Mouse (Mus musculus): ENCODE data around the gene Fntb. TPM values are rescaled to one million over a fixed set of nuclear protein-coding genes. Genes with fewer than 3 reads are reported as not detected.

The Fntb gene
- polyA plus RNA-seq, 1 experiment: 81.7 TPM

DNA sequence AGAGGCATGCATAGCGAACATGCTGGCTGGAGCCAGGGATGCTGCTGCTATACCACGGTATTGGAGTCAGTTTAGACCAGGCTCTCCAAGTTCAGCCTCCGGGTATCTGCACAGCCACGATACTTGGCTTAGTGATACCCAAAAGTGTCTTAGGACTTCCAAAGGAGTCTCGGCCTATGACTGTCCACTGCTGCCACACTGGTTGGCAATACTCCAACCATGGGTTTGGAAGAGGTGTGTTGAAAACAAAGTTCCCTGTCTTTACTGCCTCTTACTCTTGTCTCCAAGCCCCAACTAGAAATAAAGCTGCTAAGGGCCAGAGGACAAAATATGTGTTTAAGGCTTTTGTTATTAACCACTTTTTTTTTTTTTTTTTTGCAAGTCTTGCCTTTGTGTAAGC is 45.1 kb downstream of the Fntb start:
- H3K4me1 ChIP-seq (ENCODE audit: control insufficient read depth, insufficient read depth, low read length): 0 out of 2 replicates have a peak, but pooled peaks cover under 1% of the 10 kb centered on the region
- no peak for TF ChIP-seq CTCF (IDR thresholded peaks at IDR 0.05; ENCODE audit: borderline replicate concordance, insufficient read depth, low read length)
- TF ChIP-seq POLR2A (IDR thresholded peaks at IDR 0.05; ENCODE audit: low read depth, low read length): no peak
- no peak overlapping the region for H3K27ac ChIP-seq (ENCODE audit: insufficient read depth, low read length)
- no peak overlapping the region for H3K4me3 ChIP-seq (ENCODE audit: insufficient read depth, low read length)

DNA sequence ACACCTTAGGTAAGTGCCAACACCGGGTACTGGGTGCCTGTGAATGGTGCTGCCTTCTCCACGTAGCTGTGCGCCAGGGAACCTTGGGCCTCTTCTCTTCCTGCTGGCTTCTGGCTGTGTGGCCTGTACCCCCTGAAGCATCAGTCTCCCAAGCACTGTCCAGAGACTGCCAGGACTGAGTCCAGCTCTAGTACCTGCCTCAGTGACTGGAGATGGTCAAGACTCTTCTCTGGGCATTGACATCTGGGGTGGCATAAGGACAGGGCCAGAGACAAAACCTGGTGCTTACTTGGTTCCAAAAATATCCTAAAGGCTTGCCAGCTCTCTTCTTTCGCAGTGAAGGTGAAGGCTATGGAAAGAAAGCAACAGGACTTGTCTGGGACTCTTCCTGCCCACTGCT is 45.6 kb downstream of the Fntb start:
- no peak for TF ChIP-seq POLR2A (IDR thresholded peaks at IDR 0.05; ENCODE audit: low read depth, low read length)
- TF ChIP-seq CTCF (IDR thresholded peaks at IDR 0.05; ENCODE audit: borderline replicate concordance, insufficient read depth, low read length): no peak
- Histone ChIP-seq H3K27ac (ENCODE audit: insufficient read depth, low read length) (no peak overlapping the region), H3K4me3 (ENCODE audit: insufficient read depth, low read length) (no peak overlapping the region), H3K4me1 (ENCODE audit: control insufficient read depth, insufficient read depth, low read length) (no peaks in the 10 kb centered on the region)

DNA sequence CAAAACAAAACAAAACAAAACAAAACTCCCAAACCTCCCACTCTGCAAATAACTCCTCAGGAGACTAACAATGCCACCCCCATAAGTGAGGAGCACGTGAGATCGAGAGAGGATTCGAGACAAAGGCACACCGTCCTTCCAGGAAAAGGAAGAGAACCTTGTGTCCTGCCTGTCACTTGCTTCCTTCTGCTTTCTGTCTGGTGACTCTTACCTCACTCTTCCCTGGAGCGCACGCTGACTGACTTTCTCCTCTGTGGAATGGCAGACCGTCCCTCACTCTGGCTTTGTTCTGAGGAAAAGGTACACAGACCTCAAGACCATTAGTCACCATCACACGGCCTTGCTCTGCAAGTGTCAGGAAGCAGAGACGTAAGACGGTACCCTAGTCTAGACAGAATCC is 48.2 kb downstream of the Fntb start:
- no peak overlapping the region for H3K4me3 ChIP-seq (ENCODE audit: insufficient read depth, low read length)
- TF ChIP-seq POLR2A (IDR thresholded peaks at IDR 0.05; ENCODE audit: low read depth, low read length) (no peak), CTCF (IDR thresholded peaks at IDR 0.05; ENCODE audit: borderline replicate concordance, insufficient read depth, low read length) (no peak)
- H3K27ac ChIP-seq (ENCODE audit: insufficient read depth, low read length): no peak overlapping the region
- H3K4me1 ChIP-seq (ENCODE audit: control insufficient read depth, insufficient read depth, low read length): peaks cover 3% of the 10 kb centered on the region; the same call in 1 of the 2 replicates

DNA sequence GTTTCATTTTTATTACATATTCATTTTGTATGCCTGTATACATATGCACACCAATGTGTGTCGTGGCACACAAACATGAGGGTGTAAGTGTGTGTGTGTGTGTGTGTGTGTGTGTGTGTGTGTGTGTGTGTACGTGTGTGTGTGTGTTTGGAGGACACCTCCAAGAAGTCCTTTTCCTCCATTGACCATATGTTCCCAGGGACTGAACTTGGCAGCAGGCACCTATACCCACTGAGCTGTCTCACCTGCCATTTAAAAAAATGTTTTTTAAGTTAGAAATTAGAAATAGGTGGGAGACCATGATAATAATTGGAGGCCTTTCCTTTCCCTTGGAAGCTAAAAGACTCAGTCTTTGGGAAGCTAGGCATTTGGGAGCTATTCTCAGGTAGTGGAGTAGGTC is 48.7 kb downstream of the Fntb start:
- H3K4me1 ChIP-seq (ENCODE audit: control insufficient read depth, insufficient read depth, low read length): peaks cover 3% of the 10 kb centered on the region; the same call in 1 of the 2 replicates
- TF ChIP-seq CTCF (IDR thresholded peaks at IDR 0.05; ENCODE audit: borderline replicate concordance, insufficient read depth, low read length) (no peak), POLR2A (IDR thresholded peaks at IDR 0.05; ENCODE audit: low read depth, low read length) (no peak)
- no peak overlapping the region for H3K27ac ChIP-seq (ENCODE audit: insufficient read depth, low read length)
- H3K4me3 ChIP-seq (ENCODE audit: insufficient read depth, low read length): no peak overlapping the region

DNA sequence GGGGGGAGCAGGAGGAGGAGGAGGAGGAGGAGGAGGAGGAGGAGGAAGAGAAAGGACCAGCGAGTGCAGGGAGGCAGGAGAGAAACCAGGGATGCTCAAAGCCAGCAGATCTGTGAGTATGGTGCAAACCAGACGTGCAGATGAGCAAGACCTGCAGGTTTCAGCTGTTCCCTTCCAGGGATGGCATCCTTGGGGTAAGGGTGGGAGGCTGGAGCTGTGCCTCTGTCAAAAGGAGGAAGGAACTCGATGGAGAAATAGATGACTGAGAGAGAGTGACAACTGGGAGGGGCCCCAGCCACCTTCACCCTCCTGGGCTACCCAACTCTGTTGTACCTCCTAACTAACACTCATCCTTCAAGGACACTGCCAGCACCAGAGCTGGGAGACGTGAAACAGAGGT is 51.3 kb downstream of the Fntb start:
- Histone ChIP-seq H3K27ac (ENCODE audit: insufficient read depth, low read length) (no peak overlapping the region), H3K4me1 (ENCODE audit: control insufficient read depth, insufficient read depth, low read length) (peaks cover 3% of the 10 kb centered on the region; the same call in 1 of the 2 replicates), H3K4me3 (ENCODE audit: insufficient read depth, low read length) (no peak overlapping the region)
- TF ChIP-seq POLR2A (IDR thresholded peaks at IDR 0.05; ENCODE audit: low read depth, low read length): no peak
- no peak for TF ChIP-seq CTCF (IDR thresholded peaks at IDR 0.05; ENCODE audit: borderline replicate concordance, insufficient read depth, low read length)

DNA sequence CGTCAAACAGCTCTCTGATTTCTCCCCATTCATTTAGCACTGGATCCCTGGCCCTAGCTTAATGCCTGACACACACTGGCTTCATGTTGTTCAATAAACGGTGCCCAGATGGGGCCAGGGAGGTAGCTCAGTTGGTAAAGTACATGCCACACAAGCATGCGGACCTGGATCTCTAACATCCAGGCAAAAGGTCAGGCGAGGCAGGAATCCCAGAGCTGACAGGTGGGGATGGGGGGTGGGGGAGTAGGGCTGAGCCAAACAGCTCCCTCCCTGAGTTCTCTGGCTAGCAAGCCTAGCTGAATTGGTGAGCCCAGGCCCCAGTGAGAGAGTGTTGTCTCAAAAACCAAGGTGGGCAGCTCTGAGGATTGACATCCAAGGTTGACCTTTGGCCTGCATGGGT is 51.8 kb downstream of the Fntb start:
- H3K4me3 ChIP-seq (ENCODE audit: insufficient read depth, low read length): no peak overlapping the region
- peaks cover 3% of the 10 kb centered on the region; the same call in 1 of the 2 replicates for H3K4me1 ChIP-seq (ENCODE audit: control insufficient read depth, insufficient read depth, low read length)
- TF ChIP-seq CTCF (IDR thresholded peaks at IDR 0.05; ENCODE audit: borderline replicate concordance, insufficient read depth, low read length): no peak
- TF ChIP-seq POLR2A (IDR thresholded peaks at IDR 0.05; ENCODE audit: low read depth, low read length): no peak
- H3K27ac ChIP-seq (ENCODE audit: insufficient read depth, low read length): no peak overlapping the region

DNA sequence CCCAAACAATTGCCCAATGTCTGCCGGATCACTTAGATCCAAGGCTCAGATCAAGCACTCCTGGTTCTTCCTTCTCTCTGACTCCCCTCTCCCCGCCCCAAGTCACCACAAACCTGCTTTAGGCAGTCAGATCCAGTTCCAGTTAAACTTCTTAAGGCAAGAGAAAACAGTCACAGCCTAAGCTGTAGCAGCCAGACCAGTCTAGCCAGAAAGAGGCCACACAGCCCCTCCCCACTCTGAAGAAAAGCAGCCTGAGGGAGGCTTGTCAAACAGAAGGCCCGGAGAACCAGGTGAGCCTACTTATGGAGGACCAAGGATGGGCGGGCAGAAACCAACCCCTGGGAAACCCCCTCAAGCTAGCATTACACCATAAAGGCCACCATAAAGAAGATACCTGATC is 52.7 kb downstream of the Fntb start:
- no peak overlapping the region for H3K4me3 ChIP-seq (ENCODE audit: insufficient read depth, low read length)
- TF ChIP-seq POLR2A (IDR thresholded peaks at IDR 0.05; ENCODE audit: low read depth, low read length) (no peak), CTCF (IDR thresholded peaks at IDR 0.05; ENCODE audit: borderline replicate concordance, insufficient read depth, low read length) (no peak)
- H3K27ac ChIP-seq (ENCODE audit: insufficient read depth, low read length): no peak overlapping the region
- peaks cover 3% of the 10 kb centered on the region; the same call in 1 of the 2 replicates for H3K4me1 ChIP-seq (ENCODE audit: control insufficient read depth, insufficient read depth, low read length)

DNA sequence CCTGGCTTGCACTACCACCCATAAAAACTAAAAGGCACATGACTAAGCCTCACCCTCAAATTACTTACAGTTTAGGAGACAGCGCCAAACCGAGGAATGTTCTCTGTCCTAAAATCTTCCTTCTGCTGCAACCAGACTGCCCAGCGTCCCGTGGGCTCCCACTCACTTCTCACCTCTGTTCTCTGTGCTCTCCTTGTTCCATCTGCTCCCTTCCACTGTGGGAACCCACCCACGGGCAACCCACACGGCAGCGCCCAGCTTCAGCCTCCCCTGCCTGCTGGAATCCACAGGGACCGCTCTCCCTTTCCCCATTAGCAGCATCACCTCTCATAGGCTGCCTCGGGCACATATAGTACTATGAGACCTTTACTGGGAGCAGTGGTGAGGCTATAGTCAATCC is 53.5 kb downstream of the Fntb start:
- Histone ChIP-seq H3K4me3 (ENCODE audit: insufficient read depth, low read length) (no peak overlapping the region), H3K27ac (ENCODE audit: insufficient read depth, low read length) (no peak overlapping the region), H3K4me1 (ENCODE audit: control insufficient read depth, insufficient read depth, low read length) (peaks cover 3% of the 10 kb centered on the region; the same call in 1 of the 2 replicates)
- TF ChIP-seq POLR2A (IDR thresholded peaks at IDR 0.05; ENCODE audit: low read depth, low read length) (no peak), CTCF (IDR thresholded peaks at IDR 0.05; ENCODE audit: borderline replicate concordance, insufficient read depth, low read length) (no peak)

DNA sequence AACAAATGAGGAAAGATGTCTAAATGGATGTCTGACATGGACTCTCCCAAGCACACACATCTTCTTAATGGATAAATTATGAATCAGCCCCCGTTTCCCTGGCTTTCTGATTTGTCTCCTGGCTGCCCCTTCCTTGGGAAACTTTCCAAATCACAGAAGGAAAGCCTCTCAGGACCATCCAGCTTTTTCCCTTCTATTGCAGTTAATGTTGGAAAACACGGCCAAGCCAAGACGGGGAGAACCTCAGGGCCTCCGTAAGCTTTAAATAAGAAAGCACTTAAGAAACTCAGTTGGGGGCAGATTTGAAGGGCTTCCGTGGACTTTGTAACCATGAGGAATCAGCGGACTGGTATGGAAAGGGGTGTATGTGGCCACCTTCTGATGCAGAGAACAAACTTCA is 54.4 kb downstream of the Fntb start:
- Histone ChIP-seq H3K4me1 (ENCODE audit: control insufficient read depth, insufficient read depth, low read length) (peaks cover 3% of the 10 kb centered on the region), H3K4me3 (ENCODE audit: insufficient read depth, low read length) (no peak overlapping the region), H3K27ac (ENCODE audit: insufficient read depth, low read length) (no peak overlapping the region)
- TF ChIP-seq POLR2A (IDR thresholded peaks at IDR 0.05; ENCODE audit: low read depth, low read length) (no peak), CTCF (IDR thresholded peaks at IDR 0.05; ENCODE audit: borderline replicate concordance, insufficient read depth, low read length) (no peak)

DNA sequence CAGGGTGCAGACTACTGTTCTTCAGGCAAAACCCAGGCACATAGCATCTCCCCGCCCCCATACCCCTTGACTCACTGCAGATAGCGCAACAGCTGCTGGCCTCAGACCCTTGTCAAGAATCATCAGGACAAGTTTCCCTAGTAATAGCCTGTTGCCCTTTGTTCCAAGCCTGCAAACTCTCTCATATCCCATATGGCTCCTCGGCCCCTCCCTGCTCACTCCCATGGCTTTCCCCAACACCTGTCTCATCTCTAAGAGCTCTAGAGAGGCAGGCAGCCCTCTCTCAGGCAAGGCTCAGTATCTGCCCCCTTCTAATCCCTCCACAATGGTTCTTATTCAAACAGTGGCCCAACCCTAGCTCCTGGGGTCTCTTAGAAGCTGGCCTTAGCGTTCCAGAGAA is 55.2 kb downstream of the Fntb start:
- H3K27ac ChIP-seq (ENCODE audit: insufficient read depth, low read length): no peak overlapping the region
- peaks cover 3% of the 10 kb centered on the region for H3K4me1 ChIP-seq (ENCODE audit: control insufficient read depth, insufficient read depth, low read length)
- TF ChIP-seq POLR2A (IDR thresholded peaks at IDR 0.05; ENCODE audit: low read depth, low read length): no peak
- TF ChIP-seq CTCF (IDR thresholded peaks at IDR 0.05; ENCODE audit: borderline replicate concordance, insufficient read depth, low read length): no peak
- H3K4me3 ChIP-seq (ENCODE audit: insufficient read depth, low read length): no peak overlapping the region

Measured in embryonic fibroblast, embryonic 13.5 days (primary cell).